Mouse (Mus musculus): ENCODE data around the gene Ddx47.

DNA sequence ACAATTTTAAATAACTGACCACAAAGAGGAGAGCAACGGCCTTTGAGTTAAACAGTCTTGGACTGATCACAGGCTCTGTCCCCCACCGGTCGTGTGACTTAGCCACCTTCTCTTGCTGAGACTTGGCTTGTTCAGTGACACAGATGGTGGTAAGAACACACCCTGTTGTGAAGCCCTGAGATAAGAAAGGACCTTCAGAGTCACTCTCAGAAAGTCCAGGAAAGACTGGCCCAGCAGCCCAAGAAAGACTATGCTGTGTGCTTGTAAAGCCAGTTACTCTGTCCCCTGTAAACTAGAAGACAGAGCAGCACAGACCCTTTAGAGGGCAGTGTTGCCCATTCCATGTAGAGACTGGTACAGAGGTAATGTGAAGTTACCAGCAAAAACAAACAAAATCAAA, 26.7 kb upstream of the Ddx47 start:
- no peak for TF ChIP-seq CTCF (IDR thresholded peaks at IDR 0.05; ENCODE audit: control insufficient read depth, insufficient read depth, insufficient replicate concordance, low read depth, low read length)
- no peak for TF ChIP-seq POLR2A (IDR thresholded peaks at IDR 0.05; ENCODE audit: control insufficient read depth, low read depth, low read length)

Data from testis, adult 2 months (tissue).